Mouse (Mus musculus): ENCODE data around the gene Socs2. TPM values are rescaled to one million over a fixed set of nuclear protein-coding genes. Genes with fewer than 3 reads are reported as not detected.

Socs2 gene
- polyA plus RNA-seq, 1 experiment from 2014 or later, result 17.3 TPM

DNA sequence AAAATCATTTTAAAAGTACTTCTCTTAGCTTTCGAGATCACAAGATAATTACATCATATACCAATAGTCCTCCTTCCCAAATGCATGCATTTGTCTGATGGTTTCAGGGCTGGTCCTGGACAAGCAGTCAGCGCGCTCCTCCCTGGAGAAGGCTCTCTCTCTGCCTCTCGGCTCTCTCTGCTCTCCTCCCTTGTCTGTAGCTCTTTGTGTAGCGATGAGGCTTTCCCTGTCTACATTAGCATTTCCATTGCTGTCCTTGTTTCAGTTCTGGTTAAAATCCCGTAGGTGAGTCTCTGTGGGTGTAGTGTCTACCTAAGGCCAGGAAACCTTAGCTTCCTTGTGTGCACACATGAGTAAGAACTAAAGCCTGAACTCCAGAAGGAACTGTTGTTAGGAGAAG, 62.9 kb downstream of the Socs2 start:
- no peak for DNase-seq (ENCODE audit: low spot score)

DNA sequence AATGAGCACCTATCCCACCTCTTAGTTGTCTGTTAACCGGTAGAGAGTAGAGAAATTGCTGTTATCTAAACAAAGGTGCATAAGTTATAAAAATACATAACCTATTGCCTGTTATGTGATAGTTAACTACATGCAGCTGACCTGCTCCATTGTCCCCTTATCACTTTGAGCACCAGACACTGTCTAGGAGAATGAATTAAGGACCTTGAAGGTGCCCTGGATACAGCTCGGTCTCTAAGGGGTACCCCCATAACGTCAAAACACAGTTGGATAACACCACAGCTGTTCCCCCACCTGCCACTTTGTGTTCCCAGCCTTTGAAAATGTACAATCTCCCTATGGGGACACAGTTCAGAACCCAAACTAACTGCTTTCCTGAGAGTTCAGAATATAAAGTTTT, 68.5 kb downstream of the Socs2 start:
- DNase-seq (ENCODE audit: low spot score), result no peak

DNA sequence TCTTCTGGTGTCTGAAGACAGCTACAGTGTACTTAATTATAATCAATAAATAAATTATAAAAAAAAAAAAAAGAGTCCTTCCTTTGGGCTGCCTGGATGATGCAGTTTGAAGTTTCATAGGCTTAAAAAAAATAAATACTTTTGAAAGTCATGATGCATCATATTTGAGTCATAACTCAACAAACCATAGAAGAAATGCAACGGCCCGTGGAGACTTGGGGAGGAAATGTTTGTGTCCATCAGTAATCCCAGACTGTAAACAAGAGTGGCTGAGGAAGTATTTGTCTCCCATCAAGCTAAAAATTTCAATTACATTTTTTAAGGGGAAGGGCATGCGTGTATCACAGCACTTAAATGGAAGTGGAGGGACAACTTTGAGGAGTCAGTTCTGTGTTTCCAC, 69.2 kb downstream of the Socs2 start:
- no peak for DNase-seq (ENCODE audit: low spot score)

DNA sequence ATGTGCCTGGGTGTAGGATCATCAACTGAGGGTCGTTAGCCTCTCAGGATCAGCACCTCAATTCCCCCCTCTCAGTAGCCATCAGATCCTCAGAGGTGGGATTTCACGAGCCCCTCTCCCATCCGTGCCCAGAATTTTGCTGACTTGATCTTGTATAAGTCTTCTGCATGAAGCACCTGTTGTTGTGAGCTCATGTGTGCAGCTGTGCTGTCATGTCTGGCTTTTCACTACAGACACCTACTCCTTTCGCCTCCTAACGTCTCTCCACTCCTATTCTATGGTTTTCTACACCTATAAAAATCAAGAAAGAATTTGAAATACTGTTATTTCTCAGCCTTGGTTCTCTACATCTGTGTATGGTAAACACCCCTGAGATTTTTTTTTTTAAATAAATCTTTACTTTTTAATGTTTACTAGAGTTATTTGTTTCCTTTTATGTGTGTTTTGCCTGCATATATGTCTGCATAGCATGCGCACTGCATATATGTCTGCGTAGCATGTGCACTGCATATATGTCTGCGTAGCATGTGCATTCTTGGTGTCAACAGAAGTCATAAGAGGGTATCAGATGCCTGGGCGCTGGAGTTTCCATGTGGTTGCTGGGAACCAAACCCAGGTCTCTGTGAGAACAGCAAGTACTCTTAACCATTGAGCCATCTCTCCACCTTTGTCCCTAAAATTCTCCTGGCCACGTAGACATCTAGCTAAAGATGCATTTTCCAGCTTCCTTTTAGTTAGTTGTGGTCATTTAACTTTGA, 74.0 kb downstream of the Socs2 start:
- DNase-seq (ENCODE audit: low spot score), result no peak

DNA sequence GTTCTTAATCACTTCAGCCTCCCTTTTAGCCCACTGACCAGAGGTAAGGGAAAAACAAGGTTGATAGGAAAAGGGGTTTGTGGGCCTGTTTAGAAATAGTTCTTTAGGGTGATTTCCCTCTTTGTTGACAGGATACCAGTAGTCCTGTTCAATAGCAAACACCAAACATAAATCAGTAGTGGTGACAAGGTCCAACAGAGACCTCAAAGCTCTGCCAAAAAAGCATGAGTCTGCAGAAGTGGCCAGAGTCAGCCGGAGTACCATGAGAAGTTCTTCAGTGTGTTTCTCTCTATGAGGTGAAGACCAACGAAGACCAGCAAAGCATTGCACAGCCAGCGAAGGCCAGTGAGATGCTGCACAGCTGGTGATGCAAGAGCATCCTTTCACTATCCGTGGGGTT, 76.3 kb downstream of the Socs2 start:
- no peak for DNase-seq (ENCODE audit: low spot score)

DNA sequence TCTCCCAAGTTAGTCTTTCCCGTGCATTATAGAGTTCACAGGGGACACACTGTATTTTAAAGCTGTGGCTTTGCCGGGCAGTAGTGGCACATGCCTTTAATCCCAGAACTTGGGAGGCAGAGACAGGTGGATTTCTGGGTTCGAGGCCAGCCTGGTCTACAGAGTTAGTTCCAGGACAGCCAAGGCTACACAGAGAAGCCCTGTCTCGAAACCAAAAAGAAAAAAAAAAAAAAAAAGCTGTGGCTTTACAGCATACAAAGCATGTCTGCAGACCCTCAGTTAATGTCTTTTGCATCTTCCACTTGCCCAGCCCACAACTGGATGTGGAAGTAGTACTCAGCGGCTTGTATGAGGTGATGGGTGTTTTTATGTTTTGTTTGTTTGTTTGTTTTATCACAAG, 79.4 kb downstream of the Socs2 start:
- DNase-seq (ENCODE audit: low spot score), result no peak

DNA sequence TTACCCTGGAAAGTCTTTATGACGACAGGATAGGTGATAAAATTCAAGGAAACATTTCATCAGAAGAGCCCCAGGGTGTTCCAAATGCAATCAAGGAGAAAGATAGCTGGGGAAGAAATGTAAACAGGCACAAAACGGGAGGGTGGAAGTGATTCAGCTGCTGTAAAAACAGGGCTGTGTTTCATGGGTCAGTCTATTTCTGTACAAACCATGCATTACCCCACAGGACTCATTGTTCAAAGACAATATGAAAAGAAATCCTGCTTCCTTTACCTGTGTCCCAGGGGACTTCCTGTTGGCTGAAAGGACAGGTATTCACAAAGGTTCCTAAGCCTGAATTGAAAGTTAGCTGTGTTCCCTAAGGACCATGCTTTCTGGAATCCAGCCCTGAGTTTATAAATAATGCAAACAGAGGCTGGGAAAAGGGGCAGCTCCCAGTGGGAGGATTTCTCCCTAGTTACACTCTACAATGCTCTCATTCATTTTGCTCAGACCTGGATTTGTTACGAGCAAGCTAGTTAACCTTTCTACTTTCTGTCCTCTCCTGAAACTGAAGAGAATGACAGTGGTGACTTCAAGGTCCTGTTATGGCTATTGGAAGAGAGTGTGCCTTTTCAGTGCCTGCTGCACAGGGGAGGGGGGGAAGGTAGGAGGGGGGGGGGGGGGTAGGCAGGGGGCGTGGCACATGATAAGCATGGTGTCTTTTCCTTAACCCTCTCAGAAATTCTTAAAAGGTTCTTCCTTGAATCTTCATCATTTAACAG, 80.0 kb downstream of the Socs2 start:
- DNase-seq (ENCODE audit: low spot score), result no peak

Other genes starting within 250 kb of the Socs2 start
- 7.6 and 10.2 TPM in 2 replicates for gene Cradd, start 93.0 kb downstream of the Socs2 start, polyA plus RNA-seq (2015; fragmentation: Nextera tagmentation; extraction: Ambion mirVana)
- 291 and 337 TPM in 2 replicates for gene Mrpl42, start 84.8 kb upstream of the Socs2 start, polyA plus RNA-seq (2015; fragmentation: Nextera tagmentation; extraction: Ambion mirVana)
- gene Ube2n, start 98.0 kb upstream of the Socs2 start, polyA plus RNA-seq (2015; fragmentation: Nextera tagmentation; extraction: Ambion mirVana), result 274 and 290 TPM in 2 replicates
- gene Nudt4, start 147.0 kb upstream of the Socs2 start, polyA plus RNA-seq (2015; fragmentation: Nextera tagmentation; extraction: Ambion mirVana), result 39.3 and 40.7 TPM in 2 replicates